Mouse (Mus musculus) embryonic facial prominence, embryonic 11.5 days (tissue): ENCODE data around the gene Kcna2. TPM values are rescaled to one million over a fixed set of nuclear protein-coding genes. Genes with fewer than 3 reads are reported as not detected.
A peak's percentile ranks its signal among the peaks of the same experiment; 100 is the strongest.

Experiments
- ATAC-seq: fragments of 200-750 bp; cut with Nextera tagmentation; replicated peaks from 2 replicates; pipeline ENCODE4 v1.8.0; 2017; ENCODE audit warnings: low read depth; ENCODE audit not compliant: insufficient number of reproducible peaks, low FRiP score, low TSS enrichment
- DNase-seq: peaks from one replicate; pipeline ENCODE4 v3.0.0-alpha.2; 2015; ENCODE audit warnings: low spot score
- H3K27ac ChIP-seq: fragments of 300-500 bp; sonication (generic); replicated peaks from 2 replicates; pipeline ENCODE4 v1.5.1; 2014; ENCODE audit warnings: mild to moderate bottlenecking, low read depth, low read length, control low read depth
- H3K27me3 ChIP-seq: fragments of 300-500 bp; sonication (generic); 2 replicates; pipeline ENCODE4 v1.6.1; 2014; ENCODE audit warnings: mild to moderate bottlenecking, low read length, moderate library complexity, mixed read lengths; ENCODE audit not compliant: control insufficient read depth, insufficient read depth
- H3K36me3 ChIP-seq: fragments of 300-500 bp; sonication (generic); replicated peaks from 2 replicates; pipeline ENCODE4 v1.6.1; 2014; ENCODE audit warnings: low read depth, mild to moderate bottlenecking, low read length, moderate library complexity, mixed read lengths; ENCODE audit not compliant: control insufficient read depth, insufficient read depth
- H3K4me1 ChIP-seq: fragments of 300-500 bp; sonication (generic); 2 replicates; pipeline ENCODE4 v1.6.1; 2014; ENCODE audit warnings: low read length, mixed read lengths; ENCODE audit not compliant: control insufficient read depth, insufficient read depth
- H3K4me2 ChIP-seq: fragments of 300-500 bp; sonication (generic); 2 replicates; pipeline ENCODE4 v1.6.1; 2014; ENCODE audit warnings: low read depth, mild to moderate bottlenecking, control low read depth, low read length, moderate library complexity
- H3K4me3 ChIP-seq: fragments of 300-500 bp; sonication (generic); 2 replicates; pipeline ENCODE4 v1.5.1; 2014; ENCODE audit warnings: low read depth, low read length, control low read depth
- H3K9ac ChIP-seq: fragments of 300-500 bp; sonication (generic); replicated peaks from 2 replicates; pipeline ENCODE4 v1.6.1; 2014; ENCODE audit warnings: mild to moderate bottlenecking, control low read depth, low read length
- H3K9me3 ChIP-seq: fragments of 300-500 bp; sonication (generic); replicated peaks from 2 replicates; pipeline ENCODE4 v1.6.1; 2016; ENCODE audit warnings: mild to moderate bottlenecking, low read length, inconsistent platforms, mixed read lengths; ENCODE audit not compliant: control insufficient read depth
- WGBS: fragments of 180-500 bp; shearing (Covaris S2); extraction: QIAGEN DNeasy Blood & Tissue Kit; methylation state at CpG from one replicate; pipeline ENCODE4 v1.1.7; 2014; 5-methylcytosine and 5-hydroxymethylcytosine counted together
- polyA plus RNA-seq: library from polyadenylated mRNA; unstranded; fragments of >200 nt; fragmentation: Nextera tagmentation; extraction: Ambion mirVana; gene quantifications from 2 replicates; pipeline ENCODE4 v1.2.1, GENCODE M21; 2014

Gene Kcna2
- polyA plus RNA-seq, 1 experiment from 2014 or later: 0.20 TPM

DNA sequence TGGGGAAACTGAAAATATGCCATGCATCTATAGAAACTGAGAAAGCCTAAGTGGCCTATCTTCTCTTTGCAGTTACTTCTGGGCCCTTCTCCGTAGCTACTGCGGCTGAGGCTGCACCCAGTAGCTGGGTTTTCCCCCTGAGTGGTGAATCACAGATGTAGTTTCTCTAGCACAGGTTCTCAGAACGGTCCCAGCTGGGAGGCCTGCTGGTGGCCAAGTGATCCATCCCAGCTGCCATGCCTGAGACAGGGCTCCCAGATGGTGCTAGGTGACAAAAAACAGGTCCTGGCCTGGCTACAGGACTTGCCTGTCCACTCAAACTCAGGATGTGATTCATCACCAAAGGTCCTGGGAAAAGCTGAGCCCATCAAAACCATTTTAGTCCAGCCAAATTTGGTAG is 24.3 kb upstream of the Kcna2 start:
- WGBS: 88% methylated on average over 3 of the region's 3 CpGs
- no peak overlapping the region for H3K27ac ChIP-seq
- ATAC-seq (no peak), DNase-seq (no peak)
- no peak overlapping the region for H3K4me3 ChIP-seq
- no peaks in the 10 kb centered on the region for H3K4me1 ChIP-seq
- no peak overlapping the region for H3K9ac ChIP-seq
- no peaks in the 10 kb centered on the region for H3K27me3 ChIP-seq
- no peak overlapping the region for H3K4me2 ChIP-seq
- H3K9me3 ChIP-seq: no peaks in the 10 kb centered on the region
- no peaks in the 10 kb centered on the region for H3K36me3 ChIP-seq

DNA sequence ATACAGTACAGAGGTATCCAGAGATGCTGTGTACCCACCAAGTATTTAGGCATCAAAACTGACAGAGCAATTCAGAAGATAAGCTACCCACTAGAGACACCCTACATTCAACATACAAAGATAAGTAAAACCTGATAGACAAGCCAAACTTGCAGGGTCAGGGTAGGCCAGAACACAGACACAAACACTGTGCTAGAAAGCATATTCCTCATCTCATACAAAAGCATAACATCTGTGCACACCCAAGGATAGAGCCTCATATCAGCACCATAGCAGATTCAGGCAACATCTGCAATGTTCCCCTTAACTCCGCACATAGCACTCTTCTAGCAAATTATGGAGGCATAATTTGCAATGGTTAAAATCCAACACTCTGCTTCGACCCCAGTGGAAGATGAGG is 23.8 kb upstream of the Kcna2 start:
- WGBS: 90% methylated on average over 2 of the region's 2 CpGs
- Histone ChIP-seq H3K36me3 (no peaks in the 10 kb centered on the region), H3K27me3 (no peaks in the 10 kb centered on the region), H3K9me3 (no peaks in the 10 kb centered on the region), H3K4me2 (no peak overlapping the region), H3K4me3 (no peak overlapping the region), H3K9ac (no peak overlapping the region), H3K27ac (no peak overlapping the region), H3K4me1 (no peaks in the 10 kb centered on the region)
- ATAC-seq: no peak
- no peak for DNase-seq

DNA sequence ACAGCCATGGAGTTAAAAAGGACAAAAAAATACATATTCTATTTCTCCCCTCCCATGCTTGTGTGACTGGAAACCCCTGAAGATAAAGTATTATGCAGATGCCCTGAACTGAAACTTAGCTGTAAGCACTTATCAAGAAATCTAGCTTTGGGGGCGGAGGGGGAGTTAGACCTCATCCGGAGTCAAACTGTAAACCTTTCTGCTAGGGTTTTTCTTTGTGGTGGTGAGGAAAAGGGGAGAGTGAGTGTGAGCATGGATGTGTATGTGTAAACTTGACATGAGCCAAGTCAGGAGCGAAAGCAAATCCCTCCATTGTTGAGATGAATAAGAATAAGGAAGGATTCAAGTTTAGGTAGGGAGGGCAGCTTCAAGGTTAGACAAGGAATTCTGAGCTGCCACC is 20.1 kb upstream of the Kcna2 start:
- 84% methylated on average over 3 of the region's 3 CpGs for WGBS
- Histone ChIP-seq H3K4me2 (no peak overlapping the region), H3K27me3 (no peaks in the 10 kb centered on the region), H3K36me3 (no peaks in the 10 kb centered on the region), H3K4me3 (no peak overlapping the region), H3K27ac (no peak overlapping the region), H3K4me1 (no peaks in the 10 kb centered on the region), H3K9me3 (no peaks in the 10 kb centered on the region), H3K9ac (no peak overlapping the region)
- no peak for DNase-seq
- no peak for ATAC-seq

DNA sequence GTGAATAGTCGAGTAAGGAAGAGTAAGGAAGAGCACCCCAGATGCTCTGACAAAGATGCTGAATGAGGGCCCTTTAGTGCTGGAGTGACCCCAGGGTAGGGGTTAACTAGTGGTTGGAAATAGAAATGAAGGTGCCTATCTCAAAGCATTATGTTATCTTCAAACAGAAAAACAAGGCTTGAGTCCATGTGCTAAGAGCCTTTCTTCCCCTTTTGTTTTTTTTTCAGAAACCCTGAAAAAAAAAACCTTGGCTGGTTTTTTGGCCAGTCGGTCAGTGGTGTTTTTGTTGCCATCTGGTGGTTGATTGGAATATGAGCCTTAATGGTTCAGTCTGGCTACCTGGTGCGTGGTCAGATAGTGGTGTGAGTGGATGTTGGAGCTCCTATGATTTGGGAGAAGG is 19.7 kb upstream of the Kcna2 start:
- H3K27ac ChIP-seq: no peak overlapping the region
- WGBS: 28% methylated on average over 3 of the region's 3 CpGs
- peak; percentile 45 for DNase-seq
- no peak overlapping the region for H3K4me3 ChIP-seq
- no peak for ATAC-seq
- no peaks in the 10 kb centered on the region for H3K9me3 ChIP-seq
- no peak overlapping the region for H3K4me2 ChIP-seq
- no peaks in the 10 kb centered on the region for H3K36me3 ChIP-seq
- no peak overlapping the region for H3K9ac ChIP-seq
- no peaks in the 10 kb centered on the region for H3K4me1 ChIP-seq
- H3K27me3 ChIP-seq: no peaks in the 10 kb centered on the region

DNA sequence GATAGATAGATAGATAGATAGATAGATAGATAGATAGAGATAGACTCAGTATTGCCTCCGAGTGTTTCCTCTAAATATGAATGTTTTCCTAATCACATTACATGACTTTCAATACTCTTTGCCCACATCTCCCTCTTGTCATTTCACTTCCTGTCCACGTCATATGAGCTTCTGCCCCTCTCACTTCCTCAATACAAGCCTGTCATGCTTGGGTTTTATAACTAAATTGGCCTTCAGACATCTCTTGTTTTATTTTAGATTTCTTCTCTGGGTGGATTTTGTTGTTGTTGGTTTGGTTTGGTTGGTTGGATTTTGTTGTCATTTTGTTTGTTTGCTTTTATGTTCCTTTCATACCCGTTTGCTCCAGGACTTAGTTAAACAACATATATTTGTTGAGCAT is 16.4 kb upstream of the Kcna2 start:
- Histone ChIP-seq H3K4me3 (no peak overlapping the region), H3K9ac (no peak overlapping the region), H3K4me2 (no peak overlapping the region), H3K9me3 (no peaks in the 10 kb centered on the region), H3K27me3 (no peaks in the 10 kb centered on the region), H3K27ac (no peak overlapping the region), H3K36me3 (no peaks in the 10 kb centered on the region), H3K4me1 (no peaks in the 10 kb centered on the region)
- 77% methylated on average over 3 of the region's 3 CpGs for WGBS
- DNase-seq (no peak), ATAC-seq (no peak)

DNA sequence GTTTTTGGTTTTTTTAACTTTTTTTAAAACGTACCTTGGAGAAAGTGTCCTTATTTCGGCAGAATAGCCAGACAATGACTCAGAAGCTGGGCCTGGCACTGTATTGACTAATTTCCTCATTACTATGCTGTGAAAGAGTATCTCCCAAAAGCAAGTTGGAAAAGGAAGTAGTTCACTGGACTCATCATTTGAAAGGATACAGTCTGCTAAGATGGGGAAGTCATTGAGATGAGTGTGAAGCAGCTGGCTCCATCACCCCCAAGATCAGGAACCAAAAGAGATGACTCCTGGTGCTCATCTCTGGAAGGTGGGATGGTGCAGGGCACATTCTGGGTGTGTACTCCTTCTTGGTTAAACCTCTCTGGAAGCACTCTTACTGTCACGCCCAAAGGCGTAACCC is 13.5 kb upstream of the Kcna2 start:
- no peak for DNase-seq
- 90% methylated on average over 4 of the region's 4 CpGs for WGBS
- no peak for ATAC-seq
- no peak overlapping the region for H3K9ac ChIP-seq
- no peaks in the 10 kb centered on the region for H3K9me3 ChIP-seq
- no peak overlapping the region for H3K4me3 ChIP-seq
- H3K27me3 ChIP-seq: no peaks in the 10 kb centered on the region
- no peak overlapping the region for H3K4me2 ChIP-seq
- H3K4me1 ChIP-seq: no peaks in the 10 kb centered on the region
- H3K27ac ChIP-seq: no peak overlapping the region
- no peaks in the 10 kb centered on the region for H3K36me3 ChIP-seq

DNA sequence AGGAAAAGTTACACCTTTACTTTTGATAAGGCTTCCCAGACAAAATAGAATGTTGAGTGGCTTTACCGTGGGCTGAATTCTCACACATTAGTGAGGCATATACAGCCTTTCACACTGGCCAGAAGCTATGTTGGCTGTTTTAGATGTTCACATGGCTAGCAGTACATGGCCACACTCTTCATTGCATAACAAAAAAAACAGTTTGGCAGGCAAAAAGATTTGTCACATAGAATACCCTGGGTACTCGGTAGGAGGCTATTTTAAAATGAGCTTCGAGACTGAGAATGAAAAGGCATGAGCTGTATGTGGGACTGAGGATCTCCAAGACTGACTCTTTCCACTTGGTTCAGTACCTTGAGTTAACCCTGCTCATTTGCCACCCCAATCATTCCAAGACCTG is 12.1 kb upstream of the Kcna2 start:
- Histone ChIP-seq H3K9ac (no peak overlapping the region), H3K4me2 (no peak overlapping the region), H3K36me3 (no peaks in the 10 kb centered on the region), H3K4me1 (no peaks in the 10 kb centered on the region), H3K27me3 (no peaks in the 10 kb centered on the region), H3K27ac (no peak overlapping the region), H3K4me3 (no peak overlapping the region), H3K9me3 (no peaks in the 10 kb centered on the region)
- no peak for ATAC-seq
- DNase-seq: no peak
- 91% methylated on average over 3 of the region's 3 CpGs for WGBS

DNA sequence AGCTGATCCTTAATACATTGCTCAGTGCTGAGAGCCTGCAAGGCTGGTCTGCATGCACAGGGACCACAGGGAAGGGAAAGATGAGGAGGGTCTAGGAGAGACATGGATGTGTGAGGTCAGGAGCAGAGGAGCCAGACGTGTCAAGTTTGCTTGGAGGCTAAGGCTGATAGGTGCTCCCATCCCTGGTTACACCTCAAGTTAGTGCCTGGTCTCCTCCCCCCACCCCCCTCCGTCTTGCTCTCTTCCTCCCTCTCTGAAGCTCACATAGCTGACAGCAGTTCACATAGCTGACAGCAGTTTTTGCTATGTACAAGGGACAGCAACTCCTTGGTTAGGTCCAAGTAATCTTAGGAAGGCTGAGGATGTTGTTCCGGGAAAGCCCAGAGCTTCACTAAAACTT is 11.5 kb upstream of the Kcna2 start:
- Histone ChIP-seq H3K4me1 (no peaks in the 10 kb centered on the region), H3K36me3 (no peaks in the 10 kb centered on the region), H3K27ac (no peak overlapping the region), H3K9ac (no peak overlapping the region), H3K9me3 (no peaks in the 10 kb centered on the region), H3K4me2 (no peak overlapping the region), H3K27me3 (no peaks in the 10 kb centered on the region), H3K4me3 (no peak overlapping the region)
- 66% methylated on average over 3 of the region's 3 CpGs for WGBS
- ATAC-seq (no peak), DNase-seq (no peak)

DNA sequence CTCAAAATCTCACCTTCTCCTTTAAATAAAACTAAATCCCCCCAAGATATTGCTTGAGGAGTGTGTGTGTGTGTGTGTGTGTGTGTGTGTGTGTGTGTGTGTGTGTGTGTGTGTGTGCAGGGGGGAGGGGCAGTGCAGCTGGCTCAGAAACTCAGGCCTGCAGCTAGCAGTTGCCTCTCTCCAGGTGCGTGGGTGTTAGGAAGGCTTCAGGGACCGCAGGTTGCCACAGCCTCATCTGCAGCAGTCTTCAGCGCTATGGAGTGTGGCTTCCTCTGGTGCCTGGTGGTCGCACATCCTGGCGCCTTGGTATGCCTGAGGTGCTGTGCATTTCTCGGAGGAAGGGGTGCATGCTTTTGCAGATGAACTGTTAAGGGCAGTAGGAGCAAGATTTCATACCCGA is 10.9 kb upstream of the Kcna2 start:
- H3K27ac ChIP-seq: no peak overlapping the region
- no peaks in the 10 kb centered on the region for H3K36me3 ChIP-seq
- no peak overlapping the region for H3K4me3 ChIP-seq
- ATAC-seq: no peak
- H3K4me1 ChIP-seq: no peaks in the 10 kb centered on the region
- no peaks in the 10 kb centered on the region for H3K9me3 ChIP-seq
- no peak overlapping the region for H3K4me2 ChIP-seq
- DNase-seq: no peak
- WGBS: 70% methylated on average over 7 of the region's 7 CpGs
- no peak overlapping the region for H3K9ac ChIP-seq
- H3K27me3 ChIP-seq: no peaks in the 10 kb centered on the region
